Mouse (Mus musculus) urinary bladder, adult 2 months (tissue): ENCODE data around the gene Tdp1. TPM values are rescaled to one million over a fixed set of nuclear protein-coding genes. Genes with fewer than 3 reads are reported as not detected.

Experiments used
- DNase-seq: peaks from one replicate; pipeline ENCODE4 v3.0.0; 2022; ENCODE audit warnings: low spot score
- polyA plus RNA-seq: library from polyadenylated mRNA; depleted of rRNA; stranded (reverse); fragments of >200 nt; gene quantifications from 2 replicates; pipeline ENCODE4 v1.2.3, GENCODE M21; 2012; rRNA removed

The Tdp1 gene
- polyA plus RNA-seq, 1 experiment = 12.4 TPM

DNA sequence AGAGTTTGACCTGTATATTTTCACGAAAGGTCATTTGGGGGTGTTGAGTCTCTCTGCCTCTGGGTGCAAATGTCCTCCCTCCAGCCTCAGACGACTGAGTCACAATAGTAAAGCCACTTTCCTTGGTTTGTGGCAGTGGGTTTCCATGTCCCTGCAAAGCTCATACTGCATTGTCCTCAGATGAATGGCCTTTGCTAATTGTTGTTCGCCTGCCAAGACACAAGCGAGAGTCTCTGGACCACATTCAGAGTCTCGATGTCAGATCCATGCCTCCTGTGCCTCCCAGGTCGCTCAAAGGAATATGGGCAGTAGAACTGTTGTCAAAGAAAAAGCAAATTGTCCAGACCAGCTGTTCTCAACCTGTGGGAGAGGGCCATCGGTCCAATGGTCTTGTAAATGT is 116.1 kb downstream of the Tdp1 start:
- no peak for DNase-seq

DNA sequence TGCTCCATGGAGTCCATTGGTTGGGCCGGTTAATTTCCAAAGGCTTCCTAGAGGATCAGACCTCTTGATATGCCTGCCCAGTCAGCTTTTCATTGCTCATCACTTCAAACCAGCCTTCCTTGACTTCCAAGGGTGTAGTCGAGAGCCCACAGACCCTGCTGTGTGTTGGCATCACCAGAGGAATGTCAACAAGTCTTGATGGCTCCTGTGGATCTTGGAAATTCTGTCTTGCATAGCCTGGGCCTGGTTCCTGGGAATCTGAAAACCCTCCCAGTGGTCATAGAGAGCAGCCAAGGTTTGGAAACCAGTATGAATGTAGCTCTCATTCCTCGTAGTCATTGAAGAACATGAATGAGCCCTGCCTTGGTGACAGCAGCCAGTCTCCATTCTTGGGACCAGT is 116.9 kb downstream of the Tdp1 start:
- DNase-seq = no peak

GRCm38 (mm10) chr12:100001910-100002309 is 117.6 kb downstream of the Tdp1 start:
- DNase-seq = no peak

DNA sequence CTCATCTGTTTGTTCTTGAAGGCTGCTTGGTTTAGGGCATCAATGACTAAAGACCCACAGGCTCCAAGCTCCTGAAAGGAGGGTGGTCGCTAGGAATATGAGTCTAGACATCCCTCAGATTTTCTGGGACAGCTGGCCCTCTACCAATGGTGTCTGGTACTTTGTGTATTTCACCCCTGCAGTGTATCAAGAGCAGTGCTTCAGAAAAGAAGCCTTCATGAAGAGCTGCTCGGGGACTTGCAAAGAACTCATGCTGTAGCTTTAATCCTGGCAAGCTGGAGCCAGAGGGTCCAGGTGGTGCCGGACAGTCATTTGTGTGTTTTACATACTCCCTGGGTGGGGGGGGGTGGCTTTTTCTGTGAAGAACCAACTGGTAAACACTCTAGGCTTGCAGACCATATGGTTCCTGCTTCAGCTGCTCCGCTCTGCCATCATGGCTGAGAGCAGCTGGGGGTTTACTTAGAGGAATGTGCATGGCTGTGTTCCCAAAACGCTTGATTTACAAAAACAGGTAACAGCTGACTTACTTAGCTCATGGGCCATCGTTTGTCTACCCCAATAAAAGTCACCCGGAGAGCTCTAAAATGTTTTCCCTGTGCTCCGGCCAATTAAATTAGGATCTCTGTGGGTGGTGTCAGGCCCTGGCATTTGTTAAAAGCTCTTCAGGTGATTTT is 118.7 kb downstream of the Tdp1 start:
- DNase-seq = no peak

Other genes with a start within 250 kb of the Tdp1 start
- 0.28 and 0.62 TPM in 2 replicates for gene Efcab11, start 78 bp upstream of the Tdp1 start, polyA plus RNA-seq
- gene Kcnk13, start 80.0 kb downstream of the Tdp1 start, polyA plus RNA-seq = 0.65 and 0.92 TPM in 2 replicates
- gene Psmc1, start 225.6 kb downstream of the Tdp1 start, polyA plus RNA-seq = 108 and 118 TPM in 2 replicates